Mouse (Mus musculus): ENCODE results near the gene Lhfpl3. TPM values are rescaled to one million over a fixed set of nuclear protein-coding genes. Genes with fewer than 3 reads are reported as not detected.

Gene Lhfpl3
- polyA plus RNA-seq, 1 experiment: 10.0 TPM

- DNase-seq (ENCODE audit: low read depth): no peak
- TF ChIP-seq CTCF (IDR thresholded peaks at IDR 0.05; ENCODE audit: borderline replicate concordance, extremely low read depth, insufficient read depth, insufficient read length): peak; percentile 42; the same call in 1 of the 2 replicates
- TF ChIP-seq POLR2A (IDR thresholded peaks at IDR 0.05; ENCODE audit: borderline replicate concordance, extremely low read depth, insufficient read depth, insufficient read length, poor library complexity, severe bottlenecking): no peak
These were observed 408.6 kb downstream of the Lhfpl3 start for GRCm38 (mm10) chr5:23154439-23154838.

GRCm38 (mm10) chr5:23165947-23166350 lies 420.1 kb downstream of the Lhfpl3 start:
- TF ChIP-seq CTCF (IDR thresholded peaks at IDR 0.05; ENCODE audit: borderline replicate concordance, extremely low read depth, insufficient read depth, insufficient read length) (no peak), POLR2A (IDR thresholded peaks at IDR 0.05; ENCODE audit: borderline replicate concordance, extremely low read depth, insufficient read depth, insufficient read length, poor library complexity, severe bottlenecking) (no peak)
- DNase-seq (ENCODE audit: low read depth): peak; percentile 78

GRCm38 (mm10) chr5:23166658-23167057 lies 420.8 kb downstream of the Lhfpl3 start:
- TF ChIP-seq CTCF (IDR thresholded peaks at IDR 0.05; ENCODE audit: borderline replicate concordance, extremely low read depth, insufficient read depth, insufficient read length) (no peak), POLR2A (IDR thresholded peaks at IDR 0.05; ENCODE audit: borderline replicate concordance, extremely low read depth, insufficient read depth, insufficient read length, poor library complexity, severe bottlenecking) (no peak)
- DNase-seq (ENCODE audit: low read depth): peak; percentile 14

- TF ChIP-seq CTCF (IDR thresholded peaks at IDR 0.05; ENCODE audit: borderline replicate concordance, extremely low read depth, insufficient read depth, insufficient read length) (no peak), POLR2A (IDR thresholded peaks at IDR 0.05; ENCODE audit: borderline replicate concordance, extremely low read depth, insufficient read depth, insufficient read length, poor library complexity, severe bottlenecking) (no peak)
These were observed 443.8 kb downstream of the Lhfpl3 start for GRCm38 (mm10) chr5:23189633-23190032.

GRCm38 (mm10) chr5:23196879-23197278 lies 451.0 kb downstream of the Lhfpl3 start:
- TF ChIP-seq CTCF (IDR thresholded peaks at IDR 0.05; ENCODE audit: borderline replicate concordance, extremely low read depth, insufficient read depth, insufficient read length) (no peak), POLR2A (IDR thresholded peaks at IDR 0.05; ENCODE audit: borderline replicate concordance, extremely low read depth, insufficient read depth, insufficient read length, poor library complexity, severe bottlenecking) (no peak)
- DNase-seq (ENCODE audit: low read depth): peak; percentile 89

More at GRCm38 (mm10) chr5:23189633-23190032, 443.8 kb downstream of the Lhfpl3 start:
- no peak for DNase-seq (ENCODE audit: low read depth)

- DNase-seq (ENCODE audit: low read depth): no peak
- TF ChIP-seq CTCF (IDR thresholded peaks at IDR 0.05; ENCODE audit: borderline replicate concordance, extremely low read depth, insufficient read depth, insufficient read length) (no peak), POLR2A (IDR thresholded peaks at IDR 0.05; ENCODE audit: borderline replicate concordance, extremely low read depth, insufficient read depth, insufficient read length, poor library complexity, severe bottlenecking) (no peak)
These were observed 467.2 kb downstream of the Lhfpl3 start for GRCm38 (mm10) chr5:23213086-23213485.

GRCm38 (mm10) chr5:23214646-23215045 lies 468.8 kb downstream of the Lhfpl3 start:
- TF ChIP-seq POLR2A (IDR thresholded peaks at IDR 0.05; ENCODE audit: borderline replicate concordance, extremely low read depth, insufficient read depth, insufficient read length, poor library complexity, severe bottlenecking) (no peak), CTCF (IDR thresholded peaks at IDR 0.05; ENCODE audit: borderline replicate concordance, extremely low read depth, insufficient read depth, insufficient read length) (no peak)
- DNase-seq (ENCODE audit: low read depth): no peak

GRCm38 (mm10) chr5:23219655-23220054 lies 473.8 kb downstream of the Lhfpl3 start:
- no peak for TF ChIP-seq CTCF (IDR thresholded peaks at IDR 0.05; ENCODE audit: borderline replicate concordance, extremely low read depth, insufficient read depth, insufficient read length)
- no peak for DNase-seq (ENCODE audit: low read depth)

- peak; percentile 83 for DNase-seq (ENCODE audit: low read depth)
- no peak for TF ChIP-seq POLR2A (IDR thresholded peaks at IDR 0.05; ENCODE audit: borderline replicate concordance, extremely low read depth, insufficient read depth, insufficient read length, poor library complexity, severe bottlenecking)
- peak; percentile 68 for TF ChIP-seq CTCF (IDR thresholded peaks at IDR 0.05; ENCODE audit: borderline replicate concordance, extremely low read depth, insufficient read depth, insufficient read length)
These were observed 479.1 kb downstream of the Lhfpl3 start for GRCm38 (mm10) chr5:23224759-23225536.

GRCm38 (mm10) chr5:23225621-23226020 lies 479.8 kb downstream of the Lhfpl3 start:
- TF ChIP-seq CTCF (IDR thresholded peaks at IDR 0.05; ENCODE audit: borderline replicate concordance, extremely low read depth, insufficient read depth, insufficient read length): no peak
- no peak for TF ChIP-seq POLR2A (IDR thresholded peaks at IDR 0.05; ENCODE audit: borderline replicate concordance, extremely low read depth, insufficient read depth, insufficient read length, poor library complexity, severe bottlenecking)
- peak; percentile 22 for DNase-seq (ENCODE audit: low read depth)

GRCm38 (mm10) chr5:23226753-23227152 lies 480.9 kb downstream of the Lhfpl3 start:
- DNase-seq (ENCODE audit: low read depth): no peak
- no peak for TF ChIP-seq POLR2A (IDR thresholded peaks at IDR 0.05; ENCODE audit: borderline replicate concordance, extremely low read depth, insufficient read depth, insufficient read length, poor library complexity, severe bottlenecking)
- TF ChIP-seq CTCF (IDR thresholded peaks at IDR 0.05; ENCODE audit: borderline replicate concordance, extremely low read depth, insufficient read depth, insufficient read length): no peak

- TF ChIP-seq CTCF (IDR thresholded peaks at IDR 0.05; ENCODE audit: borderline replicate concordance, extremely low read depth, insufficient read depth, insufficient read length) (peak; percentile 69; the same call in 1 of the 2 replicates), POLR2A (IDR thresholded peaks at IDR 0.05; ENCODE audit: borderline replicate concordance, extremely low read depth, insufficient read depth, insufficient read length, poor library complexity, severe bottlenecking) (no peak)
- peak; percentile 45 for DNase-seq (ENCODE audit: low read depth)
These were observed 501.1 kb downstream of the Lhfpl3 start for GRCm38 (mm10) chr5:23246974-23247373.

Measured in brain, embryonic 14.5 days (tissue).